Mouse (Mus musculus) adrenal gland, postnatal 36 days (tissue): ENCODE data around the gene Haus3. TPM values are rescaled to one million over a fixed set of nuclear protein-coding genes. Genes with fewer than 3 reads are reported as not detected.

Source experiments
- DNase-seq, 2 experiments: peaks; one replicate each; pipeline ENCODE4 v3.0.0; 2021; ENCODE audit warnings: mixed read lengths in 1 of 2
- total RNA-seq, 2 experiments: library from RNA; stranded (reverse); gene quantifications; 2 replicates each; pipeline ENCODE4 v1.2.3; 2021

Gene Haus3
- total RNA-seq, 2 experiments from 2014 or later: 8.9 to 10.3 TPM

GRCm38 (mm10) chr5:34105681-34106080 lies 63.6 kb downstream of the Haus3 start:
- peak; percentile 20 to 24 for DNase-seq

Other genes with a start within 250 kb of the Haus3 start
- 10 to 100 TPM; 18.3 to 21.5 TPM for gene Nelfa, start 233.1 kb downstream of the Haus3 start, total RNA-seq
- gene Gm1673, start 186.1 kb downstream of the Haus3 start, total RNA-seq: 10 to 100 TPM; 15.3 to 33.8 TPM
- 10 to 100 TPM; 18.3 to 18.8 TPM for gene Nat8l, start 173.5 kb downstream of the Haus3 start, total RNA-seq
- 1 to 10 TPM; 8.0 to 8.5 TPM for gene Poln, start 79 bp downstream of the Haus3 start, total RNA-seq
- gene Mxd4, start 18.2 kb upstream of the Haus3 start, total RNA-seq: 100 to 1,000 TPM; 133 to 137 TPM
- under 1 TPM; 0.36 to 0.60 TPM for gene Zfyve28, start 118.9 kb upstream of the Haus3 start, total RNA-seq
- not detected for gene Cfap99, start 119.1 kb upstream of the Haus3 start, total RNA-seq
- 100 to 1,000 TPM; 100 to 102 TPM for gene Rnf4, start 166.8 kb upstream of the Haus3 start, total RNA-seq
- 10 to 100 TPM; 26.9 to 33.5 TPM for gene Fam193a, start 200.4 kb upstream of the Haus3 start, total RNA-seq